Mouse (Mus musculus) frontal cortex, adult 2 months (tissue): ENCODE measurements around the gene Msi2. TPM values are rescaled to one million over a fixed set of nuclear protein-coding genes. Genes with fewer than 3 reads are reported as not detected.

Source experiments
- DNase-seq, 2 experiments: peaks; one replicate each; pipeline ENCODE4 v3.0.0; 2022; ENCODE audit warnings: low spot score in 1 of 2; ENCODE audit errors: extremely low spot score in 1 of 2
- polyA plus RNA-seq: library from polyadenylated mRNA; depleted of rRNA; stranded (reverse); fragments of >200 nt; gene quantifications from 2 replicates; pipeline ENCODE4 v1.2.3, GENCODE M21; 2012; rRNA removed

Msi2 gene
- polyA plus RNA-seq, result 77.1 and 82.2 TPM in 2 replicates

GRCm38 (mm10) chr11:88718050-88718765, at the start of gene Msi2:
Gene Msi2 (minus strand): TSS chr11:88718513.
- DNase-seq, result peak; percentile 68 to 86

GRCm38 (mm10) chr11:88765635-88766034, 47.3 kb upstream of the Msi2 start:
- DNase-seq, result no peak

- DNase-seq, result no peak
Observed at GRCm38 (mm10) chr11:88763371-88763770, 45.1 kb upstream of the Msi2 start.

GRCm38 (mm10) chr11:88759501-88759900, 41.2 kb upstream of the Msi2 start:
- no peak for DNase-seq

GRCm38 (mm10) chr11:88758402-88758801, 40.1 kb upstream of the Msi2 start:
- no peak for DNase-seq

GRCm38 (mm10) chr11:88745306-88745705, 27.0 kb upstream of the Msi2 start:
- no peak for DNase-seq

GRCm38 (mm10) chr11:88739574-88740295, 21.4 kb upstream of the Msi2 start:
- DNase-seq, result no peak

- DNase-seq, result no peak
Observed at GRCm38 (mm10) chr11:88729363-88729762, 11.1 kb upstream of the Msi2 start.

GRCm38 (mm10) chr11:88728508-88728890, 10.2 kb upstream of the Msi2 start:
- DNase-seq, result peak in 1 of 2 experiments; percentile 87

DNA sequence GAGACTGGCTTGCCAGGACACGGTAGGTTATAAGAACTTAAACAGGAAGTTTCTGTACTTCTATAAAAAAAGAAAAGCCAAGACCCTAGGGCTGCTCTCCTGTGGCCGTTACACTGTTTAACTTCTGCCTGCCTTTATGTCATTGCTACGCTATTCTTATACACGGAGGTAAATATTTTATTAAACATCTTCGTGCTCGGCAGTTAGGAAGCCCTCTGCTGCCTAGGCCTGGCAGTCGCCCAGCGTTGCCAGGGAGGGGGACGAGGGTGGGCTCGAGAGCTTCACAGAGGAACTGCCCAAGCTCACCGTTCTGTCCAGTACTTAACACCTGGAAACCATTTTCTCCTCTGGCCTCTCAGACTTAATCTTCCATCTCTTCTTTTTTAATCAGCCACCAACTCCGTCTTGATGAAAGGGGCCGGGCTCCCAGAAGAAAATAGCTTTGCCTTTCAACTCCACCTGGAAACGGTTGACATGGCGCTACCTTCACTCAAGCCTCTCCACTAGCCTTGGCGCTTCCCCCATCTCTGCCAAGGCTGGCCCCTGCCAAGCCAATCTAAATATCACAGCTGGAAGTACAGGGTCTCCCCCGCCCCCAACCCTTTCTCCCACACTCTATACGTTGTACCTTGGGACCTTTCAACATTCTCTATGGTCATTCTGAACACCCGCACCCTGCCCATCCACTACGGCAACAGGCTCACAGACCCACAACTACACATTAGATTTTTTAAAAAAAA, 9.6 kb upstream of the Msi2 start:
- no peak for DNase-seq

DNA sequence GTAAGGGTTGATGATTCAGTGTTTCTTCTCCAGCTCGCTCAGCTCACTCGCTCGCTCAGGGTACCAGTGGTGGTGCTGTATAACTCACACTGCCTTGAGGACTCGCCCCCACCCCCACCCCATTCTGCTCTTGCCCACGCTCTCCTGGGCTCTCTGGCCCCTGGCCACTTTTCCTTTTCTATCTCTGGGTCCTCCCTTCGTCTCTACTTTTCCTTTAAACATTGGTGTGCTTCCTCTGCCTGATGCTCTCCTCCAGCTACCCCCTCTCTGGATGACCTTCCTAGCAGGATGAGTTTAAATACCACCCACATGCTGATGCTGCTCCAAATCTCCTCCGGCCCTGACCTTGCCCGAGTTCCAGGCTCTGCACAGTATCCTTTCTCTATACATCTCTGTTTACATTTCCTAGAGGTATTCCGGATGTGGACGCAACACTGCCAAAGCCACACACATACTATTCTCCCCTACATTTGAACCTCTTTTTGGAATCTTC, 2.9 kb upstream of the Msi2 start:
- no peak for DNase-seq

GRCm38 (mm10) chr11:88720261-88721143, 2.2 kb upstream of the Msi2 start:
- DNase-seq, result no peak

DNA sequence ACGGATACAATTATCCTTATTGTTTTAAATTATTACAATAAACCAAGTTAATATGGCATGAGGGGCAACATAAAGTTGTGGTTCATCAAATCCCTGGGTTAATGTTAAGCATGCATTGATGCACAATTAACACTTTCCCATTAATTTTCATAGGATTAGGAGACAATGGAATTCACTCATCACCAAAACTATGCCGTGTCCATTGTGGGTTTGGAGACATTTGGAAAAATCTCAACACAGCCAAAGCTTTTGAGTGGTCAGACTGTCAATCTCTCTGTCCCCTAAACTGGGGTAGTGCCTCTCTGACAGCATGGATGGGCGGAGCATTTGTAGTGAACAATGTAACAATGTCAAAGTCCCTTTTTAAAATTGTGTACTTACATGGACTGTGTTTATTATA, 1.3 kb upstream of the Msi2 start:
- DNase-seq, result no peak

- DNase-seq, result peak in 1 of 2 experiments; percentile 36
Observed at GRCm38 (mm10) chr11:88718766-88719595, 668 bp upstream of the Msi2 start.

DNA sequence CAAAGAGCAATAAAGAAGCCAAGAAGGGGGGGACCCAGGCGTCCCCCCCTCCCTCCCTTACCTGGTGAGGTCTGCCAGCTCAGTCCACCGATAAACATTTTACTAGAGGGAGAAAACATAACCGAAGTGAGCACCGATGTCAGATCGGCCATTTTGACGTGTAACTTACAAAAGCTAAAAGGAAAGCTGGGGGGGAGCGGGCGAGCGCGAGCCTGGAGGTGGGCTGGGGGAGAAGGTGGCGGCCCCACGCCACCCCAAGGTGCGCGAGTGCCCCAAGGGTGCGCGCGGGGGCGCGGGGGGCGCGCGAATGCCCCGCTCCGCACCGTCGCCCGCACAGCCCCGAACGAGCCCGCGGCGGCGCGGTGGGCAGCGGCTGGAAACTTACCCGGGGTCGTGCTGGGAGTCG, 666 bp downstream of the Msi2 start:
- no peak for DNase-seq

- no peak for DNase-seq
Observed at GRCm38 (mm10) chr11:88717016-88717643, 1.2 kb downstream of the Msi2 start.

DNA sequence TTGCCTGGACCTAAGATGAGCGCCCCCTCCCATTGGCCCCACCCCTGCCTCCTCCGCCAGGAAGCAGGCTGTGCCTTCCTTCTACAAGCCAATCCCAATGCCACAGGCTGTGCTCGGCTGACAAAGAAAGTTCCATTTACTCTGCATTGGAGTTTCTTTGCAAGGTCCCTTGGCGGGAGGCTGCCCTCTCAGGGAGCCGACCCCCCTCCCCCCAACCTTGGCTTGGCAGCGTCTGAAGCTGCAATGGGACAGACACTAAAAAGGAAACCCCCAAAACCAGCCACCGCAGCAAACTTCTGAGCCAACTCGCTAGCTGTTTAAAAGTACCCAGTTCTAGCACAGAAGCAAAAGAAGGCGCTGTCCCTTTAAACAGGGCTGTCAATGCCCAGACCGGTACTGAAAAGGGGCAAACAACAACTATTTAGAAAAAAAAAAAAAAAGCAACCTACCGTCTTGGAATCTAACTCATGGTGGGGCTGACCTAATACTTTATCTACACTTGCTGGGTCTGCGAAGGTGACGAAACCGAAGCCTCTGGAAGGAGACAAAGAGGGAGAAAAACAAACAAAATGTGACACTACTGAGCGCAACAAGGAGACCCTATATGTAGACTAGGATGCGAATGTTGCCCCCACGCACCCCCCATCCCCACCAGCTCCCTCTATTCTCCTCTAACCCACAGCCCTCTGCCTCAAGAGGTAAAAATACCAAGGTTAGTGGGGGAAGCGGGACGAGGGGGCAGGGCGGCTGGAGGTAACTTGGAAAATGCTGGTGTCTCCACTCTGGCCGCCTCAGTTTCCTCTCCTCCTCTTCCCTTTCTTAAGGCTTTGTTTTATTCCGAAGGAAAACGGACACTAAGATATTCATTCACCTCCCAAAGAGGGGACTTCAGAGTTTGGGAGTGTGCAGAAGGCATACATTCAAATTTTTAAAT, 2.0 kb downstream of the Msi2 start:
- peak in 1 of 2 experiments; percentile 45 for DNase-seq

- DNase-seq, result no peak
Observed at GRCm38 (mm10) chr11:88715299-88715698, 3.0 kb downstream of the Msi2 start.
